ENCODE assay signal across 28 mouse cellular contexts in genomic region chr3:138049555-138049954, GRCm38 (mm10). TPM values are rescaled to one million over a fixed set of nuclear protein-coding genes. Genes with fewer than 3 reads are reported as not detected.
DNase-seq lines count a peak whose midpoint lies in the region; ATAC-seq and TF ChIP-seq lines count a peak whose summit lies in the region.
"Had no signal": no experiment of that assay in that cellular context is flagged by ENCODE, and none has a peak within 500 bp of the region (broad histone marks: within the 10 kb centered on the region; RNA-seq: fewer than 3 reads in every experiment).

No protein-coding gene starts in this region.

- no peaks in the 10 kb centered on the region for H3K9me3 ChIP-seq in intestine, embryonic 14.5 days (ENCODE audit: control insufficient read depth, low read length)
- H3K9me3 ChIP-seq in intestine, embryonic 16.5 days (ENCODE audit: control insufficient read depth, low read length) = no peaks in the 10 kb centered on the region
- H3K9me3 ChIP-seq in limb, embryonic 14.5 days (ENCODE audit: control insufficient read depth, low read length) = no peaks in the 10 kb centered on the region
- H3K9me3 ChIP-seq: embryonic facial prominence, embryonic 12.5 days; forebrain, embryonic 12.5 days; forebrain, embryonic 15.5 days; G1E; heart, embryonic 12.5 days; heart, embryonic 15.5 days; hindbrain, embryonic 10.5 days; hindbrain, embryonic 13.5 days had no signal

- H3K79me2 ChIP-seq in myocyte (ENCODE audit: control insufficient read depth, insufficient read depth) = no peaks in the 10 kb centered on the region

- no peak for ATAC-seq in intestine, embryonic 14.5 days (replicated peaks; ENCODE audit: low FRiP score, low TSS enrichment, low read depth)
- no peak for ATAC-seq in intestine, embryonic 16.5 days
- 0 out of 2 replicates have a peak, but pooled peaks have one; percentile 62 for ATAC-seq in limb, embryonic 14.5 days (ENCODE audit: low FRiP score, low read depth)
- ATAC-seq: forebrain, embryonic 15.5 days; hindbrain, embryonic 16.5 days; Patski had no signal

- intact Hi-C loops in gastrocnemius, adult 2 months (cut with DNase I) = no loop called here

- DNase-seq in gastrocnemius, adult 2 months = peak; percentile 67
- DNase-seq in gastrocnemius, postnatal 10 days = no peak
- DNase-seq in intestine, embryonic 14.5 days (ENCODE audit: low spot score) = peak; percentile 12
- DNase-seq in limb, embryonic 14.5 days (ENCODE audit: low spot score) = peak; percentile 25
- no peak for DNase-seq in layer of hippocampus, adult 11-12 months (ENCODE audit: low spot score)
- DNase-seq: adrenal gland, postnatal 10 days; adrenal gland, postnatal 36 days; B cell, adult 2 months; cerebellum, adult 18-20 months; cerebellum, adult 9-10 months; cerebellum, postnatal 14 days; heart, postnatal 10 days; heart, postnatal 36 days had no signal

- H3K36me3 ChIP-seq in intestine, embryonic 14.5 days (ENCODE audit: control insufficient read depth, insufficient read depth, low read length) = no peaks in the 10 kb centered on the region
- no peaks in the 10 kb centered on the region for H3K36me3 ChIP-seq in intestine, embryonic 16.5 days (ENCODE audit: control insufficient read depth, insufficient read depth, low read length)
- no peaks in the 10 kb centered on the region for H3K36me3 ChIP-seq in limb, embryonic 14.5 days (ENCODE audit: control insufficient read depth, insufficient read depth, low read length)
- no peaks in the 10 kb centered on the region for H3K36me3 ChIP-seq in myocyte (ENCODE audit: control insufficient read depth, insufficient read depth)
- H3K36me3 ChIP-seq: embryonic facial prominence, embryonic 12.5 days; forebrain, embryonic 12.5 days; forebrain, embryonic 15.5 days; G1E; heart, embryonic 12.5 days; heart, embryonic 15.5 days; hindbrain, embryonic 10.5 days; hindbrain, embryonic 13.5 days had no signal

- no peak overlapping the region for H3K4me2 ChIP-seq in intestine, embryonic 14.5 days (ENCODE audit: low read length)
- H3K4me2 ChIP-seq in intestine, embryonic 16.5 days (ENCODE audit: low read depth, low read length) = no peak overlapping the region
- H3K4me2 ChIP-seq in limb, embryonic 14.5 days (replicated peaks; ENCODE audit: low read depth, low read length, severe bottlenecking) = no peak overlapping the region
- no peak overlapping the region for H3K4me2 ChIP-seq in myocyte (ENCODE audit: low read depth)
- H3K4me2 ChIP-seq: embryonic facial prominence, embryonic 12.5 days; forebrain, embryonic 12.5 days; forebrain, embryonic 15.5 days; heart, embryonic 12.5 days; heart, embryonic 15.5 days; hindbrain, embryonic 13.5 days had no signal

- H3K27ac ChIP-seq in gastrocnemius, adult 2 months = peak overlapping the region; percentile 73
- H3K27ac ChIP-seq in intestine, embryonic 14.5 days (ENCODE audit: low read depth) = no peak overlapping the region
- H3K27ac ChIP-seq in intestine, embryonic 16.5 days (ENCODE audit: low read length) = no peak overlapping the region
- H3K27ac ChIP-seq in limb, embryonic 14.5 days (replicated peaks; ENCODE audit: low read depth, low read length) = no peak overlapping the region
- H3K27ac ChIP-seq: embryonic facial prominence, embryonic 12.5 days; forebrain, embryonic 12.5 days; forebrain, embryonic 15.5 days; heart, embryonic 15.5 days; hindbrain, embryonic 10.5 days; hindbrain, embryonic 13.5 days had no signal

- H3K4me3 ChIP-seq in gastrocnemius, adult 2 months = no peak overlapping the region
- H3K4me3 ChIP-seq in intestine, embryonic 14.5 days (ENCODE audit: low read depth, low read length) = no peak overlapping the region
- no peak overlapping the region for H3K4me3 ChIP-seq in intestine, embryonic 16.5 days (ENCODE audit: low read length)
- H3K4me3 ChIP-seq in limb, embryonic 14.5 days (replicated peaks; ENCODE audit: low read length) = no peak overlapping the region
- no peak overlapping the region for H3K4me3 ChIP-seq in myocyte
- H3K4me3 ChIP-seq: embryonic facial prominence, embryonic 12.5 days; erythroblast, embryonic 14.5 days; forebrain, embryonic 12.5 days; forebrain, embryonic 15.5 days; heart, embryonic 12.5 days; heart, embryonic 15.5 days; hindbrain, embryonic 10.5 days; hindbrain, embryonic 13.5 days had no signal

- H3ac ChIP-seq in myocyte (ENCODE audit: control insufficient read depth, insufficient read length) = no peak overlapping the region

- H3K27me3 ChIP-seq in intestine, embryonic 14.5 days (replicated peaks; ENCODE audit: control insufficient read depth, insufficient read depth, low read length) = no peaks in the 10 kb centered on the region
- H3K27me3 ChIP-seq in intestine, embryonic 16.5 days (replicated peaks; ENCODE audit: control insufficient read depth, insufficient read depth, low read length) = no peaks in the 10 kb centered on the region
- H3K27me3 ChIP-seq in limb, embryonic 14.5 days (ENCODE audit: control insufficient read depth, insufficient read depth, low read length) = no peaks in the 10 kb centered on the region
- no peaks in the 10 kb centered on the region for H3K27me3 ChIP-seq in myocyte (ENCODE audit: control insufficient read depth, insufficient read depth, insufficient read length)
- H3K27me3 ChIP-seq: CH12.LX; embryonic facial prominence, embryonic 12.5 days; forebrain, embryonic 12.5 days; forebrain, embryonic 15.5 days; heart, embryonic 12.5 days; heart, embryonic 15.5 days; hindbrain, embryonic 13.5 days; Patski had no signal

- no peak for TF ChIP-seq CTCF in gastrocnemius, adult 2 months (IDR thresholded peaks at IDR 0.05)

- H3K9ac ChIP-seq in intestine, embryonic 14.5 days (ENCODE audit: low read length) = no peak overlapping the region
- no peak overlapping the region for H3K9ac ChIP-seq in intestine, embryonic 16.5 days (ENCODE audit: low read depth, low read length)
- H3K9ac ChIP-seq in limb, embryonic 14.5 days (ENCODE audit: low read depth, low read length, severe bottlenecking) = no peak overlapping the region
- H3K9ac ChIP-seq: embryonic facial prominence, embryonic 12.5 days; forebrain, embryonic 12.5 days; forebrain, embryonic 15.5 days; heart, embryonic 12.5 days; heart, embryonic 15.5 days; hindbrain, embryonic 13.5 days had no signal

- 93% methylated on average over 6 of the region's 6 CpGs for WGBS in intestine, embryonic 14.5 days
- WGBS in intestine, embryonic 16.5 days = 84% methylated on average over 6 of the region's 6 CpGs
- WGBS in limb, embryonic 14.5 days = 68% methylated on average over 6 of the region's 6 CpGs

- peaks cover 13% of the 10 kb centered on the region; the same call in 1 of the 2 replicates for H3K4me1 ChIP-seq in intestine, embryonic 14.5 days (replicated peaks; ENCODE audit: control insufficient read depth, insufficient read depth, low read length)
- H3K4me1 ChIP-seq in intestine, embryonic 16.5 days (ENCODE audit: control insufficient read depth, insufficient read depth, low read length) = peaks cover 8% of the 10 kb centered on the region
- H3K4me1 ChIP-seq in limb, embryonic 14.5 days (ENCODE audit: control insufficient read depth, insufficient read depth, low read length) = peaks cover 5% of the 10 kb centered on the region; the same call in 1 of the 2 replicates
- H3K4me1 ChIP-seq: forebrain, embryonic 12.5 days; forebrain, embryonic 15.5 days; hindbrain, embryonic 13.5 days had no signal

- TF ChIP-seq POLR2A in limb, embryonic 14.5 days (IDR thresholded peaks at IDR 0.05; ENCODE audit: borderline replicate concordance, extremely low read depth, insufficient read depth, insufficient read length) = no peak
- no peak for TF ChIP-seq POLR2A in myocyte (IDR thresholded peaks at IDR 0.05; ENCODE audit: insufficient read length, low read depth)

TF ChIP-seq in myocyte, 11 proteins besides CTCF, POLR2A, EP300 and RAD21:
- peak; percentile 80 to 86 (median 83) for TF ChIP-seq MYOD1 (IDR thresholded peaks at IDR 0.05; ENCODE audit: control insufficient read depth in 1 of 3, insufficient read length in 2 of 3, low read depth in 2 of 3)
- TF ChIP-seq MYOG (IDR thresholded peaks at IDR 0.05; ENCODE audit: control insufficient read depth in 1 of 3, insufficient read depth in 1 of 3, insufficient read length in 2 of 3, low read depth in 2 of 3) = peak in 2 of 3 experiments; percentile 13 to 93
- TF ChIP-seq USF1 (IDR thresholded peaks at IDR 0.05; ENCODE audit: low read depth) = no peak
- no peak for TF ChIP-seq SRF (IDR thresholded peaks at IDR 0.05; ENCODE audit: control insufficient read depth, insufficient read length, low read depth)
- peak; percentile 80 for TF ChIP-seq TCF12 (IDR thresholded peaks at IDR 0.05; ENCODE audit: insufficient read depth, poor library complexity, severe bottlenecking)

RNA-seq across cellular contexts. Expression of gene 1110002E22Rik, which starts 15.3 kb away (rescaled TPM):
- 100 to 1,000 TPM; 120 to 128 TPM for total RNA-seq in gastrocnemius, adult 2 months (2021)
- 100 to 1,000 TPM; 191 to 209 TPM for total RNA-seq in gastrocnemius, postnatal 10 days (2021)
- 0.07 and 0.13 TPM in 2 replicates for polyA plus RNA-seq in intestine, embryonic 14.5 days (2014; fragmentation: Nextera tagmentation; extraction: Ambion mirVana)
- polyA plus RNA-seq in intestine, embryonic 16.5 days (2015; fragmentation: Nextera tagmentation; extraction: Ambion mirVana) = 0.15 and 0.18 TPM in 2 replicates
- polyA plus RNA-seq in limb, embryonic 14.5 days (2012; rRNA removed) = 3.2 TPM in 2 replicates
- polyA plus RNA-seq in limb, embryonic 14.5 days (2014; fragmentation: Nextera tagmentation; extraction: Ambion mirVana) = 2.8 and 4.0 TPM in 2 replicates
- 22.3 TPM for polyA plus RNA-seq in myocyte (2012; fragmentation: generic; extraction: Trizol)
- polyA plus RNA-seq: erythroblast, embryonic 14.5 days had no signal

RNA-seq across cellular contexts. Expression of gene Gm5105, which starts 17.6 kb away (rescaled TPM):
- 1 to 10 TPM; 1.3 to 1.8 TPM for total RNA-seq in gastrocnemius, adult 2 months (2021)
- total RNA-seq in gastrocnemius, postnatal 10 days (2021) = 1 to 10 TPM; 2.0 to 2.5 TPM
- 0.19 and 0.31 TPM in 2 replicates for polyA plus RNA-seq in intestine, embryonic 14.5 days (2014; fragmentation: Nextera tagmentation; extraction: Ambion mirVana)
- polyA plus RNA-seq in intestine, embryonic 16.5 days (2015; fragmentation: Nextera tagmentation; extraction: Ambion mirVana) = 0.17 TPM in 1 of 2 replicates, not detected in the other
- 0.20 and 0.21 TPM in 2 replicates for polyA plus RNA-seq in limb, embryonic 14.5 days (2012; rRNA removed)
- 0.15 and 0.19 TPM in 2 replicates for polyA plus RNA-seq in limb, embryonic 14.5 days (2014; fragmentation: Nextera tagmentation; extraction: Ambion mirVana)
- 0.24 TPM for polyA plus RNA-seq in myocyte (2012; fragmentation: generic; extraction: Trizol)
- total RNA-seq: adrenal gland, adult 18-20 months; adrenal gland, postnatal 36 days had no signal
- polyA plus RNA-seq: embryonic facial prominence, embryonic 12.5 days; erythroblast, embryonic 14.5 days; forebrain, embryonic 12.5 days; G1E; hindbrain, embryonic 10.5 days had no signal

Comparison
In these comparisons a context has a peak if more than half of its experiments do, and no peak if none do; other contexts are left out.
1. DNase-seq: peak in gastrocnemius, adult 2 months (single experiment), intestine, embryonic 14.5 days (single experiment) and limb, embryonic 14.5 days (single experiment); none in gastrocnemius, postnatal 10 days (single experiment) and layer of hippocampus, adult 11-12 months (single experiment).